Mouse (Mus musculus) ES-E14 (cell line): ENCODE measurements at regions not wholly inside any gene's neighbourhood (a gene's known extent, or its start where the extent isn't known, plus 50 kb on each side); places are given as distances from the start of the nearest gene placed in this dataset.
"Not testable (repeated sequence)": the region's sequence is repeated elsewhere in the genome, so short reads cannot be mapped to it uniquely, and the experiment has no call there.

ENCODE experiments used
- DNase-seq: peaks from one replicate; pipeline ENCODE4 v3.0.0-alpha.2; 2013; ENCODE audit warnings: low read depth, low spot score
- H3K27ac ChIP-seq: 2 replicates; pipeline ENCODE4 v1.5.1; 2012; ENCODE audit warnings: low read depth, mild to moderate bottlenecking, low read length, moderate library complexity, mixed read lengths; ENCODE audit not compliant: poor library complexity, insufficient read depth, severe bottlenecking
- H3K36me3 ChIP-seq: 2 replicates; pipeline ENCODE4 v1.6.1; 2012; ENCODE audit warnings: mild to moderate bottlenecking, low read length, moderate library complexity, mixed read lengths; ENCODE audit not compliant: control insufficient read depth, poor library complexity, insufficient read depth, severe bottlenecking
- H3K4me1 ChIP-seq, 2 experiments: fragments of 150-350 bp in 1 of 2; sonication (generic) in 1 of 2; 2 replicates each; pipeline ENCODE4 v1.6.1; 2012; ENCODE audit warnings: low read length in 2 of 2, mild to moderate bottlenecking in 1 of 2, mixed read lengths in 1 of 2; ENCODE audit not compliant: control insufficient read depth in 2 of 2, insufficient read depth in 2 of 2, poor library complexity in 1 of 2
- H3K4me3 ChIP-seq, 2 experiments: fragments of 150-350 bp in 1 of 2; sonication (generic) in 1 of 2; 2 replicates each; pipeline ENCODE4 v1.5.1; 2012; ENCODE audit warnings: low read length in 2 of 2, low read depth in 1 of 2, mild to moderate bottlenecking in 1 of 2, mixed read lengths in 1 of 2; ENCODE audit not compliant: insufficient read depth in 1 of 2, poor library complexity in 1 of 2, severe bottlenecking in 1 of 2
- H3K9ac ChIP-seq: 2 replicates; pipeline ENCODE4 v1.6.1; 2012; ENCODE audit warnings: low read depth, mild to moderate bottlenecking, low read length, mixed read lengths; ENCODE audit not compliant: poor library complexity, insufficient read depth, severe bottlenecking
- H3K9me3 ChIP-seq: fragments of 150-350 bp; sonication (generic); 2 replicates; pipeline ENCODE4 v1.6.1; 2012; ENCODE audit warnings: low read depth, mild to moderate bottlenecking, low read length; ENCODE audit not compliant: control insufficient read depth, insufficient read depth
- CHD2 ChIP-seq: IDR thresholded peaks from 2 replicates; pipeline ENCODE4 v1.6.1; 2014; ENCODE audit warnings: mild to moderate bottlenecking, low read depth, low read length, inconsistent platforms
- HCFC1 ChIP-seq: IDR thresholded peaks from 2 replicates; pipeline ENCODE4 v1.6.1; 2012; ENCODE audit warnings: low read length, inconsistent platforms, borderline replicate concordance; ENCODE audit not compliant: insufficient read depth
- MAFK ChIP-seq: IDR thresholded peaks from 2 replicates; pipeline ENCODE4 v1.6.1; 2014; ENCODE audit warnings: mild to moderate bottlenecking, low read depth, low read length, inconsistent platforms; ENCODE audit not compliant: insufficient read depth
- ZC3H11A ChIP-seq: IDR thresholded peaks from 2 replicates; pipeline ENCODE4 v1.6.1; 2012; ENCODE audit warnings: low read depth, mild to moderate bottlenecking, inconsistent platforms, low read length, borderline replicate concordance
- ZNF384 ChIP-seq: IDR thresholded peaks from 2 replicates; pipeline ENCODE4 v1.6.1; 2012; ENCODE audit warnings: low read depth, low read length, inconsistent platforms
- in situ Hi-C, 2 experiments: fragments of 600-800 bp; cut with MboI; formaldehyde crosslinking; loops; one replicate each; pipeline ENCODE4 v1.15.1; 2025; ENCODE audit warnings: low sequenced_read_pairs in 2 of 2, inconsistent platforms in 1 of 2; ENCODE audit not compliant: unreplicated experiment in 2 of 2

GRCm38 (mm10) chr7:47830124-47830523 lies 151.8 kb downstream of the Mrgpra4 start:
- no peak for DNase-seq
- Histone ChIP-seq H3K36me3 (no peaks in the 10 kb centered on the region), H3K4me3 (no peak overlapping the region), H3K27ac (no peak overlapping the region), H3K4me1 (no peaks in the 10 kb centered on the region), H3K9me3 (no peaks in the 10 kb centered on the region), H3K9ac (no peak overlapping the region)
- TF ChIP-seq CHD2 (no peak), ZNF384 (no peak), MAFK (no peak), HCFC1 (no peak), ZC3H11A (no peak)
- in situ Hi-C loops, result no loop called here

DNA sequence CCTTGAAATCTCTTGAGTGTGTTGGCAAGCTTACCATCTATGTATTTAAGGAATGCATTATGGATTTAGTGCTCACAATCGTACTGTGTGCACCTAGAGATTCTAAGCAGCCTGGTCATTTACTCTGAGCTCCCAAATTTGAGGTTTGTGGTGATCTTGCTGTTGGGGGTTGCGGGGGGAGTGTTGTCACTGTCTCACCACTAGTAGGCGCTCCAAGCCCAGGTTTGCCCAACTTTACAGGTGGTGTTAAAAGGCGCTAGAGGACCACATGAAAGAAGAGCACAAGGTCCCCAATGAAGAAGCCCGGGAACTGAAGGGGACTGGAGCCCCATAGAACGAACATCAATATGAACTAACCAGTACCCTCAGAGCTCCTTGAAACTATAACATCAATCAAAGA lies 180.2 kb upstream of the Mrgpra3 start:
- H3K4me1 ChIP-seq, result no peaks in the 10 kb centered on the region
- H3K4me3 ChIP-seq, result no peak overlapping the region
- H3K9me3 ChIP-seq, result no peaks in the 10 kb centered on the region
- H3K27ac ChIP-seq, result no peak overlapping the region
- H3K36me3 ChIP-seq, result no peaks in the 10 kb centered on the region
- in situ Hi-C loops, result no loop called here
- no peak for TF ChIP-seq ZNF384
- H3K9ac ChIP-seq, result no peak overlapping the region
- no peak for DNase-seq

DNA sequence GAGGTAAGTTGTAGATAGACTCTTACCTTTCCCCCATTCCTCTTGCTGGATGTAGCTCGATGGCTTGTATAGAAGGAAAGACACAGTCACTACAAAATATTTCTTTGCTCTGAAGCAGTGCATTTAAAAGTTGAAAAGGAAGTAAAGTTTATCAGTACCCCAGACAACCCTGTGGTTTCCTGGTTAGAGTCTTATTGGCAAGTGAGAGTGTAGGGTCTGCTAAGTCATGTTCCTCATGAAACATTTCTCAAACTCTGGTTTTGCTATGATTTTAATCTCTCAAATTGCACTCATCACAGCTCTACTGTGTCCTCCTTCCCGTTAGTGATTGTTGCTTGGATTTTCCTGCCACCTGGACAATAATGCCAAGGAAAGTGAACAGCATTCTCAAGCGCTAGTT lies 146.4 kb upstream of the Mrgpra3 start:
- Histone ChIP-seq H3K9me3 (0 out of 2 replicates have a peak, but pooled peaks cover 1% of the 10 kb centered on the region), H3K4me1 (no peaks in the 10 kb centered on the region), H3K4me3 (no peak overlapping the region), H3K36me3 (no peaks in the 10 kb centered on the region), H3K27ac (no peak overlapping the region), H3K9ac (no peak overlapping the region)
- no peak for DNase-seq
- no peak for TF ChIP-seq ZNF384
- TF ChIP-seq ZC3H11A, result no peak
- no peak for TF ChIP-seq HCFC1
- TF ChIP-seq CHD2, result no peak
- no peak for TF ChIP-seq MAFK
- in situ Hi-C loops, result no loop called here

- peak; percentile 26 for DNase-seq
- H3K27ac ChIP-seq, H3K9ac ChIP-seq, H3K9me3 ChIP-seq, H3K36me3 ChIP-seq, H3K4me1 ChIP-seq, H3K4me3 ChIP-seq, in situ Hi-C loops: not testable (repeated sequence)
These were observed 138.9 kb upstream of the Mrgpra3 start for GRCm38 (mm10) chr7:47740064-47740463.

DNA sequence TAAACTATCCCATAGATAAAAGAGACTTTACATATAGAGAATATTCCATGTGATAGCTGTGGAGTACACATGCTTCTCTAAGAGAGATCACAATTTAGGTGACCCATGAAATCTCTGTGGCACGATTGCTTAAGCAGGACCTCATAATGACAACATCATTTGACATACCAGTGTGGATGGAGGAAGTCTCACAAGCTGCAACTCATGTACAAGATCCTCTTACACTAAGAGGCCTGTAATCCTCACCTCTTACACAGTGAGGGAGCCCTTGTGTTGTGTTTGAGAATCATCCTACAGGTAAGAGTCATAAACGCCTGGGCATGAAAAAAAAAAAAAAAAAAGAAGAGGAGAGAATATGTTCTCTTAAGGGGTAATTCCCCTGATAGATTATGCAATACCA lies 89.9 kb upstream of the Mrgpra3 start:
- no peak overlapping the region for H3K27ac ChIP-seq
- no peaks in the 10 kb centered on the region for H3K4me1 ChIP-seq
- H3K9ac ChIP-seq, result no peak overlapping the region
- H3K9me3 ChIP-seq, result no peaks in the 10 kb centered on the region
- no peak for DNase-seq
- H3K4me3 ChIP-seq, result no peak overlapping the region
- no peaks in the 10 kb centered on the region for H3K36me3 ChIP-seq
- in situ Hi-C loops, result no loop called here
- TF ChIP-seq CHD2 (no peak), HCFC1 (no peak), MAFK (no peak), ZC3H11A (no peak), ZNF384 (no peak)
